Mouse (Mus musculus) olfactory bulb, adult 2 months (tissue): ENCODE data around the gene Ufl1.

ENCODE experiments used
- CTCF ChIP-seq: fragments of 200-500 bp; IDR thresholded peaks from 2 replicates; pipeline ENCODE4 v1.5.1; 2012; ENCODE audit warnings: low read depth, mild to moderate bottlenecking, low read length, moderate library complexity; ENCODE audit not compliant: insufficient read depth
- POLR2A ChIP-seq: fragments of 200-500 bp; IDR thresholded peaks from 2 replicates; pipeline ENCODE4 v1.6.1; 2012; ENCODE audit warnings: mild to moderate bottlenecking, low read depth, low read length, moderate library complexity; ENCODE audit not compliant: insufficient read depth

- TF ChIP-seq CTCF (no peak), POLR2A (no peak)
Observed at GRCm38 (mm10) chr4:25272861-25273627, 8.6 kb downstream of the Ufl1 start.
